Mouse (Mus musculus) cerebellum, adult 2 months (tissue): ENCODE measurements around the gene Tsc22d2. TPM values are rescaled to one million over a fixed set of nuclear protein-coding genes. Genes with fewer than 3 reads are reported as not detected.

Experiments used
- DNase-seq, 2 experiments: peaks; one replicate each; pipeline ENCODE4 v3.0.0; 2021
- H3K27ac ChIP-seq: fragments of 200-500 bp; 2 replicates; pipeline ENCODE4 v1.5.1; 2012; ENCODE audit warnings: low read length, control low read depth, inconsistent platforms; ENCODE audit not compliant: insufficient read depth
- H3K27me3 ChIP-seq: fragments of 200-500 bp; 2 replicates; pipeline ENCODE4 v1.6.1; 2012; ENCODE audit warnings: inconsistent platforms, mild to moderate bottlenecking, low read length, moderate library complexity; ENCODE audit not compliant: control insufficient read depth, insufficient read depth
- H3K4me1 ChIP-seq: fragments of 200-500 bp; 2 replicates; pipeline ENCODE4 v1.6.1; 2011; ENCODE audit warnings: low read length; ENCODE audit not compliant: control insufficient read depth, insufficient read depth
- H3K4me3 ChIP-seq: fragments of 200-500 bp; replicated peaks from 2 replicates; pipeline ENCODE3; 2011; ENCODE audit warnings: mild to moderate bottlenecking, low read depth, low read length, control low read depth; ENCODE audit not compliant: insufficient read depth
- CTCF ChIP-seq: fragments of 200-500 bp; IDR thresholded peaks from 2 replicates; pipeline ENCODE4 v1.5.1; 2011; ENCODE audit warnings: low read depth, mild to moderate bottlenecking, control low read depth, low read length, moderate library complexity, borderline replicate concordance; ENCODE audit not compliant: insufficient read depth
- POLR2A ChIP-seq: fragments of 200-500 bp; IDR thresholded peaks from 2 replicates; pipeline ENCODE4 v1.6.1; 2011; ENCODE audit warnings: low read length, control low read depth, borderline replicate concordance; ENCODE audit not compliant: insufficient read depth
- WGBS: fragments of 180-500 bp; shearing (Covaris S2); methylation state at CpG from one replicate; pipeline ENCODE4 v1.1.7; 2018; 5-methylcytosine and 5-hydroxymethylcytosine counted together
- polyA plus RNA-seq: library from polyadenylated mRNA; depleted of rRNA; stranded (reverse); fragments of >200 nt; gene quantifications from 2 replicates; pipeline ENCODE4 v1.2.3, GENCODE M21; 2012

The Tsc22d2 gene
- polyA plus RNA-seq, 1 experiment: 13.3 TPM

DNA sequence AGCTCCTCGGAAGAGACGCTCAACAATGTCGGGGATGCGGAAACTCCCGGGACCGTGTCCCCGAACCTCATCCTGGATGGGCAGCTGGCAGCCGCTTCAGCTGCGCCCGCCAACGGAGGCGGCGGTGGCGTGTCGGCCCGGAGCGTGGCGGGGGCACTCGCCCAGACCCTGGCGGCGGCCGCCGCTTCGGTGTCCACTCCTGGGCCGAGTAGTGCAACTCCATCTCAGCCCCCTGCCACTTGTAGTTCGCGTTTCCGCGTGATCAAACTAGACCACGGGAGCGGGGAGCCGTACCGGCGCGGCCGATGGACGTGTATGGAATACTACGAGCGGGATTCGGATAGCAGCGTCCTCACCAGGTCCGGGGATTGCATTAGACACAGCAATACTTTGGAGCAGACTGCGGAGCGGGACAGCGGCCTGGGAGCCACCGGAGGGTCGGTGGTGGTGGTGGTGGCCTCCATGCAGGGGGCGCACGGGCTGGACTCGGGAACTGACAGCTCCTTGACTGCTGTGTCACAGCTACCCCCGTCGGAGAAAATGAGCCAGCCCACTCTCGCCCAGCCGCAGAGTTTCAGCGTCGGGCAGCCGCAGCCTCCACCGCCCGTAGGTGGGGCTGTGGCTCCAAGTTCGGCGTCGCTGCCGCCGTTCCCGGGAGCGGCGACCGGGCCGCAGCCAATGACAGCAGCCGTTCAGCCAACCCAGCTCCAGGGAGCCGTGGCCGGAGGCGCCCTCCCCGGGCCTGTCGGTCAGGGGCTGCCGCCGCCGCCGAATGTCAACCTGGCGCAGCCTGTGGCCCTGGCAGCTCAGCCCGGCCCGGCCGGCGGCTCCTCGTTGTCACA is 1.6 kb downstream of the Tsc22d2 start:
- peak; percentile 80 to 81 for DNase-seq
- peak overlapping the region; percentile 64 for H3K27ac ChIP-seq
- WGBS: under 1% methylated on average over 85 of the region's 85 CpGs
- H3K4me1 ChIP-seq: no peaks in the 10 kb centered on the region
- peak overlapping the region; percentile 97 for H3K4me3 ChIP-seq
- H3K27me3 ChIP-seq: no peaks in the 10 kb centered on the region
- TF ChIP-seq POLR2A (no peak), CTCF (0 out of 2 replicates have a peak, but pooled peaks have one; percentile 24)

DNA sequence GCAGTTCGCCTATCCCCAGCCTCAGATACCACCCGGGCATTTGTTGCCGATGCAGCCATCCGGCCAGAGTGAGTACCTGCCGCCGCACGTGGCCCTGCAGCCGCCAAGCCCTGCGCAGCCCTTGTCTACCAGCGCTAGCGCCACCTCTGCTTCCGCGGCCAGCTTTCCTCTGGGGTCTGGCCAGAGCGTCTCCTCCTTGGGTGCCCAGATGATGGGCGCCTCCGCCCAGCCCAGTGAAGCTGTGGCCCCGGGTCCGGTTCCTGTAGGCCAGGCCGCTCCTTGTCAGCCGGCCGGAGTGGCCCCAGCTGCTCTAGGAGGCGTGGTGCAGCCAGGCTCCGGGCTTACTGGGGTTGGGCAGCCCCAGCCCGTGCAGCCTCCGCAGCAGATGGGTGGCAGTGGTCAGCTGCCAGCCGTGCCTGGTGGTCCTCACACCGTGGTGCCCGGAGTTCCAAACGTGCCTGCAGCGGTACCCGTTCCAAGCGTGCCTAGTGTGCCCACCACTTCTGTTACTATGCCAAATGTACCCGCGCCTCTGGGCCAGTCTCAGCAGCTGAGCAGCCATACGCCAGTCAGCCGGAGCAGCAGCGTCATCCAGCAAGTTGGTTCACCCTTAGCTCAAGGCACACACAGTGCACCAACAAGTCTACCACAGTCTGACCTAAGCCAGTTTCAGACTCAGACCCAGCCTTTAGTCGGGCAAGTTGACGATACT is 2.4 kb downstream of the Tsc22d2 start:
- Histone ChIP-seq H3K27ac (peak overlapping the region; percentile 49), H3K27me3 (no peaks in the 10 kb centered on the region), H3K4me3 (peak overlapping the region; percentile 97), H3K4me1 (no peaks in the 10 kb centered on the region)
- TF ChIP-seq POLR2A: no peak
- no peak for TF ChIP-seq CTCF
- peak in 1 of 2 experiments; percentile 49 for DNase-seq
- under 1% methylated on average over 39 of the region's 39 CpGs for WGBS

GRCm38 (mm10) chr3:58418724-58419705 is 4.5 kb downstream of the Tsc22d2 start:
- Histone ChIP-seq H3K4me3 (no peak overlapping the region), H3K27ac (no peak overlapping the region), H3K27me3 (no peaks in the 10 kb centered on the region), H3K4me1 (no peaks in the 10 kb centered on the region; the same call in 1 of the 2 replicates)
- TF ChIP-seq POLR2A (no peak), CTCF (no peak)
- 8% methylated on average over 5 of the region's 5 CpGs for WGBS
- DNase-seq: no peak

- Histone ChIP-seq H3K4me3 (no peak overlapping the region), H3K27ac (no peak overlapping the region), H3K4me1 (no peaks in the 10 kb centered on the region), H3K27me3 (no peaks in the 10 kb centered on the region)
- 47% methylated on average over 1 of the region's 1 CpGs for WGBS
- DNase-seq: no peak
- TF ChIP-seq CTCF: no peak
- no peak for TF ChIP-seq POLR2A
These were observed 14.3 kb downstream of the Tsc22d2 start for GRCm38 (mm10) chr3:58428861-58429260.

- whole genome bisulfite sequencing: 36% methylated on average over 2 of the region's 2 CpGs
- no peak overlapping the region for H3K4me3 ChIP-seq
- DNase-seq: no peak
- H3K27ac ChIP-seq: no peak overlapping the region
- no peaks in the 10 kb centered on the region for H3K4me1 ChIP-seq
- H3K27me3 ChIP-seq: no peaks in the 10 kb centered on the region
- TF ChIP-seq POLR2A: no peak
- TF ChIP-seq CTCF: no peak
These were observed 19.9 kb downstream of the Tsc22d2 start for GRCm38 (mm10) chr3:58434414-58434813.

- H3K4me1 ChIP-seq: no peaks in the 10 kb centered on the region
- WGBS: 100% methylated on average over 2 of the region's 2 CpGs
- no peak for DNase-seq
- no peaks in the 10 kb centered on the region for H3K27me3 ChIP-seq
- H3K27ac ChIP-seq: no peak overlapping the region
- H3K4me3 ChIP-seq: no peak overlapping the region
- TF ChIP-seq CTCF (no peak), POLR2A (no peak)
These were observed 33.7 kb downstream of the Tsc22d2 start for GRCm38 (mm10) chr3:58448230-58448629.

DNA sequence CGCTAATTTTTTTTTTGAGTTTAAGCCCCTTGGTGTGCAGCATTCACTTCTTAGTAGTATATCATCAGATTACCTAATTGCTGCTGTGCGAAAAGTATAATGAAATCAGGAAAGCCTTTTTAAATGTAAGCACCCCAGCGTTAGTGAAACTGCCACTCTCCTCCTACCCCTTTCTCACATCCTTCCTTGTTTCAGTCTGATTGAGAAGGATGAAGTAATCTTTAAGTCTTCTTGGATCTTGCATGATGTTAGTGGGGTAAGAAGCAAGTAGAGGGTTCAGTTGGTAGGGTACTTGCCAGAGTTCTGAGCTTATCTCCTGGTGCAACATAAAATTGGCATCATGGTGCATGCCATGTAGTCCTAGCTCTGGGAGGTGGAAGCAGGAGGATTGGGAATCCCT is 35.0 kb downstream of the Tsc22d2 start:
- DNase-seq: no peak
- H3K27me3 ChIP-seq: no peaks in the 10 kb centered on the region
- TF ChIP-seq CTCF (no peak), POLR2A (no peak)
- WGBS: 92% methylated on average over 3 of the region's 3 CpGs
- no peak overlapping the region for H3K4me3 ChIP-seq
- H3K27ac ChIP-seq: no peak overlapping the region
- H3K4me1 ChIP-seq: no peaks in the 10 kb centered on the region
